Mouse (Mus musculus) embryo, embryonic 11 days (tissue): ENCODE results near the gene Theg.

Experiments used
- DNase-seq: peaks from one replicate; pipeline ENCODE4 v3.0.0-alpha.2; 2015

The Theg gene

DNA sequence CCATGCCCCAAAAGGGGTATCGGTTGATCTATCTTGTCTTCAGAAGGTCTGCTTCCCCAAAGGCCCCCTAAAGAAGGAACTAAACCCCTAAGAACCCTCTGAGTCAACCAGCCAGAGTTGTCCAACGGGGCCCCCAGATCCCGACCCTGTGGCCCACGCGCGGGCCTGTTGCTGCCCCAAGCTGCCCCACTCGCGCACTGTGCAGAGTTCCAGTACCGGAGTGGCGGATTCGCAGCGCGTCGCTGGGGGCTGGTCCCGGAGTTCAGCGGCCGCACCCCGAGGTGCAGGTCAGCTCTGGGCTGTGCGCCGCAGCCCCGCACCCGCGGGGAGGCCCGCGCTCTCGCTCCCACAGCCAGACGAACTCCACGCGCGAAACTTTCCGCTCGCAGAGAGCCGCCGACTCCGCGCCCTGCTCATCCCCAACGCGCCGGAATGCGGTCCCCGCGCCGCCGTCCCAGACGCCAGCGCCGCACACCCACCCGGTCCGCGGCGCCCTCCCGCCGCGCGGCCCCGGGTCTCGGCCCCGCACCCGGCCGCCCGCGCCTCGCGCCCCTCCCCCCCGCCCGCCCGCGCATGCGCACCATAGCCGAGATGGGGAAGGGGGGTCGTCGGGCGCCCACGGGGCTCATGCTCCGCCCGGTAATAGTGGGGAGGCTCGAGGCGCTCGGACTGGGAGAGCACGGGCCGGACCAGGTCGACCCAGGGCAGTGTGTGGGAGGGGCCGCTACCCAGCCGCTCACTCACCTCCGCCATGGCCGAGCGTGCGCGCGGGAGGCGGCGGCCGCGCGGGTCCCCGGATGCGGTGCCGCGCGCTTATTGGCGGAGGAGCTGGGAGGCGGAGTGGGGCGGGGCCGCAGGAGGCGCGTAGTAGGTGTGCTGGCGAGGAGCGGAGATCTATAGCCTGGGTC lies 32.5 kb downstream of the Theg start, which contains the start of gene Mier2:
TSS of gene Mier2 (minus strand) at position 870 of the 908 bp plus-strand sequence.
- DNase-seq, result peak; percentile 88

DNA sequence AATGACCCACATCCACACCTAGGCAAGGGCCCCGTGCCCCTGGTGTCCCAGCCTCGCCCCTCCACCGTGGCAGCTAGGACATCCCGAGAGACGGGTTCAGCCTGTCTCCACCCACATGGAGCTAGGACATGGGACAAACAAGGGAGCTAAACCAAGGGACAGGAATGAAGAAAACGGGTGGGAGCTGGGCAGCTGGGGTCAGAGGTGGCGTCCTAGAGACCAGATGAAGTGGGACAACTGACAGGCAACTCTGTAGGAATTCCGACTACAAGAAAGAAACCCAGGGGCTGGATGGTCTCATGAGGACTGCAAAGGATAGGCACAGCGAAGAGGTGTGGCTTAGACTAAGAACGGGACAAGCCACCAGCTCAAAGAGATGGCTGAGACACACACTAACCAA lies 33.4 kb downstream of the Theg start:
- DNase-seq, result peak; percentile 16

DNA sequence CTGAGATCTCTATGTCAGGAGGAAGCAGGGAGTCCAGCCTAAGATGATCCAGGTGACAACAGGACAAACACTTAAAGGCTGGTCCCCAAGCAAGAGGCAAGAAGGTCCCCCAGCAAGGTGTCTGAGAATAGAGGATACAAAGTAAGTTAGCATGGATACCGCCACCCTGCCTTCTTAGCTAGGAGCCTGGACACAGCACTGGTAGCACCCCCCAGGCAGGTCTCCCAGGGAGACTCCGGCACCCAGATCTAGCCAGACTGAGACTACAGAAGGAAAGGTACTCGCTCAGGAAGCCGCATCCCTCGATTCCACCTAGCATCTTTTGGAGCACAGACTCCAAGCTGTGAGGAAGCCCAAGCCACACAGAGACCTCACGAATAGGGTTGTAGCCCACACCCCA lies 34.0 kb downstream of the Theg start:
- DNase-seq, result no peak

DNA sequence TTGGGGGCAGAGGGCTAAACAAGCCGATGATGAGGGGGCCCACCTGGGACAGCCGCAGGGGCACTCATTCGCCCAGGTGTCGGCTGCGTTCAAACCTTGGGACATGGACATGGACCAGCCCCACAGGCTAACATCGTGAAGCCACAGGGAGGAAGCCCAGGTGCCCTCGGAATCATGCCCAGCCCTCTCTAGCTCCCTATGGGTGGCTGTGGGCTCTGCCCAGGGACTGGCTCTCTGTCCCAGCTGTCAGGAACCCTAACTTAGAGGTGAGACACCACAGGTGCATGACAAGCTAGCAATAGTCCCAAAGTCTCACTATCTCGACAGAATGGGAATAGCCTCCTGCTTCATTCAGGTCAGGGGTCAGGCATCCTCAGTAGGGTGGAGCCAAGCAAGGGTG lies 34.6 kb downstream of the Theg start:
- DNase-seq, result no peak

DNA sequence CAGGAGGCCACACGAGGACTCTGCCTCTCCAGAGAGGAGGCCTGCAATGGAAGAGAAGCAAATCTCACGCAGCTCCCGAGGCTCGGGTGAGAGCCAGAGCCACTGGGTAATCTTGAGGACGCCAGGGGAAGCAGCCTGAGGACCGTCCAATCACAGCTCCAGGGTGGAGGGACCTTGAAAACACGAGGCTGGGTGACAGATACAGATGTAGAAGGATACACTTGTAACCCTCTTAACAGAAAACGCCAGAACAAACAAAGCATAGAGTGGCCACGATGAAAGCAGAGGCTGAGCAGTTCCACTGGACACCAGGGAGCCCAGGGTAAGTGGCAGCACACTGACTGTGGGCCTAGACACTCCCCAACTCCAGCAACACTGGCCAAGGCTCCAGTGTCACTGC lies 36.8 kb downstream of the Theg start:
- DNase-seq, result no peak

DNA sequence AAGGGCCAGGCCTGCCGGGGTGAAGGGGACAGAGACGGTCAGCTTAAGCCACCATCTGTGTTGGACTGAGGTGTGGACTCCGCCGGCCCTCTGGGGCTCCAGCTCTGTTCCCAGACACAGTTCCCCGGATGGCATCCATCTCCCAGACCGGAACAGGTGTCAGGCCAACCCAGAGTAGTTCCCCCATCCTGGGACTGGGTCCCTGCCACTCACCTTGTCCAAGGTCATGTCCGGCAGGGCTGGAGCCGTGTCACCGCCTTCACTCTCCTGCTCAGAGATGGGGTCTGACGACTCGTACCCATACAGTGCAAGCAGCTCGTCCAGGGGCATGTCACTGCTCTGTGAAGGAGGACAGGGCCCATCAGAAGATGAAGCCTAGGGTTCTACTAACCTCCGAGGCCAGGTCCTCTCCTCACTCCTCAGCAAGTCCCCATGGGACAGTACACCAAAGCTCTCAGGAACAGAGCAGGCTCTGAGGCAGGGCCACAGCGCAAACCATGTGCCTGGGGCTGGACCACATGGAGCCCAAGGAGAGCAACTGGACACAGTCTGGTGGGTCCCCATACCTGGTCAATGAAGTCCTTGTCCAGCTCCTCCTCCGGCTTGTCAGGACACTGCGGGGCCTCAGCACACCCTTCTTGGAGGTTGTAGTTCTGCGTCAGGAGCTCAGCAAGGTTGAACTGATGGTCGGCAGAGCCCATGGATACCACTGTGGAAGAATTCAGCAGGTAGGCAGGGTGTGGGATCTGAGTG lies 38.0 kb downstream of the Theg start:
- DNase-seq, result no peak

DNA sequence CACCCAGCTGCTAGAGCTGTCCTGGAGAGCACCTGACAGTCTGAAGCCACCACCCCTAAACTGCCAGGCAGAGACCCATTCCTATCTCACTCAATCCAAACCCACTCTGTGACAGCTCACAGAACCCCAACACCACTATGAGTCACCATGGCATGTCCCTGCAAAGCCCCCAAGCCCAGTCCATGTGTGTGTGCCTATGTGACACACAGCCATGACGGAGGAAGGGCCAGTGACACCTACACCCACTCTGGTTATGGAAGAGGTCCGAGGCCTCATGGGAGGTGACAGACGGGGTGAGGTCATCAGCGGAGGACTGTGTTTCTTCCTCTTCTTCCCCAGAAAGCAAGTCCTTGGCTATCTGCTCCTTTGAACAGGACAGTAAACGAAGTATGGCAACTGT lies 38.6 kb downstream of the Theg start:
- DNase-seq, result no peak

DNA sequence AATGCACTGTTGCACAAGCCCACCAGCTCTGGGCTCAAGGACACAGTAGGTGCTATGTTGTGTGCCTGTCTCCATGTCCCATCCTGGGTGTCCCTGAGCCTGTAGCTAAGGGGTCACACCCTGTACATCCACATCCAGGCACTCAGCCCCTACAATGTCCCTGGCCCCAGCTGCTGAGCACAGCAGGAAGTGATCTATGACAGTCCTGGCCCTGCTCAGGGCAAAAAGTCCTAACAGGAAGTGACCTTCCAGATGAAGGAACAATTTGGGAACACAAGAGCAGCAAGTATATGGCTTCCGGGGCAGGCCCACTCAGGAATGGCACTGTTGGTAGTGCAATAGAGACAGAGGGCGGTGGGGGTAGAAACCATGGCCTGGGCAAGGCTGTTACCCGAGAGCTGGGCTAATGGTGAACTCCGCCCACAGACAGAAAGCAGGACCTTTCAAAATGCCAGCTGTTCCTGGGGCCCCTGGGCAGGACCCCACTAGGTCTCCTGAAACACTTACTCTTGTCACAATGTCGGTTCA lies 39.9 kb downstream of the Theg start:
- no peak for DNase-seq

DNA sequence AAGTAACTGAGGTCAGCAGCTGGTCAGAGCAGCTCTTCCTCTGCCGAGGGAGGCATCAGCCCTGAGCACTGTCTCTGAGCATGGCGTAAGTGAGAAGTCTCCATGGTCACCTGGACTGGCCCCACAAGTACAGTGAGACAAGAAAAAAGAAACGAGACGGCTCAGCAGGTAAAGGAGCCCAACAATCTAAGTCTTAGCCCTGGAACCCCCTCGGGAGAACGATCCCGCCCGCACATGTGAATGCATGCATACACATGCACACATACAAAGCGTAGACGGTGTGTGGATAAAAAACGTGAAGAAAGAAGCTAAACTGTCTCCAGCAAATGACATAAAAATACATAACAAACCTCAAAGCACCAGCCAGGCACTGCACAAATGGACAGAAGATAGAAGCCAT lies 40.6 kb downstream of the Theg start:
- no peak for DNase-seq

DNA sequence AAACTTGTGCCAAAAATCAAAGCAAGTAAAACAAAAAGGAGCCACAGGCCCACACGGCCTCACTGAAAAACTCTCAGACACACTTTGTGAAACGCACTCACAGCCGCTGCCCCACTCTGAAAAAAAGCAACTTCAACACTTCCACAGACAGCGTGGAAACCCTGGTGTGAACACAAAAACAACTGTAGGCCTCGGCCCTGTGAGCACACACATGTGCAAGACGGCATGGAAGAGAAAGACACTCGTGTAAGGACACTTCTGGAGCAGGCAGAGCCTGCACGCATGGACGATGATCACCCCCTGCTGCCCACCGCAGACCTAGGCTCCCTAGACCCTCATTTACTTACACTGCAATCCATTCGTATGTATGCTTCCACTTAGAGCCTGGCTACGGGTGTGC lies 41.2 kb downstream of the Theg start:
- no peak for DNase-seq

DNA sequence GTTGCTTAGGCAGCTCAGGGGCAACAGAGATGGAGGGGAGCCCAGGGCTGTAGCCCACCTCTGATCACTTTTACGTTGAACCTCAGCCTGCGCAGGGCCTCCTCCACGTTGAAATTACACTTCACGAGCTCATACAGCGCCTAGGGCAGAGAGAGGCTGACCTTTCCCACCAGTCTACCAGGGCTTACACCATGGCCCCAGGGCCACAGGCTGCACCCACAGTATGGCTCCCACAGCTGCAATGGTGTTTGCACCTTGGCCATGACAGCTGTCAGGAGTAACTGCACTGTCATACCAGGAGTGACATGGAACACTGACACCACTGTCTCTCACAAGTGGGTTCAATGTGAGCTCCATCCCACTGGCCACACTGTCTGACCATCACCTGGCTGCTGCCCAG lies 42.5 kb downstream of the Theg start:
- DNase-seq, result no peak

DNA sequence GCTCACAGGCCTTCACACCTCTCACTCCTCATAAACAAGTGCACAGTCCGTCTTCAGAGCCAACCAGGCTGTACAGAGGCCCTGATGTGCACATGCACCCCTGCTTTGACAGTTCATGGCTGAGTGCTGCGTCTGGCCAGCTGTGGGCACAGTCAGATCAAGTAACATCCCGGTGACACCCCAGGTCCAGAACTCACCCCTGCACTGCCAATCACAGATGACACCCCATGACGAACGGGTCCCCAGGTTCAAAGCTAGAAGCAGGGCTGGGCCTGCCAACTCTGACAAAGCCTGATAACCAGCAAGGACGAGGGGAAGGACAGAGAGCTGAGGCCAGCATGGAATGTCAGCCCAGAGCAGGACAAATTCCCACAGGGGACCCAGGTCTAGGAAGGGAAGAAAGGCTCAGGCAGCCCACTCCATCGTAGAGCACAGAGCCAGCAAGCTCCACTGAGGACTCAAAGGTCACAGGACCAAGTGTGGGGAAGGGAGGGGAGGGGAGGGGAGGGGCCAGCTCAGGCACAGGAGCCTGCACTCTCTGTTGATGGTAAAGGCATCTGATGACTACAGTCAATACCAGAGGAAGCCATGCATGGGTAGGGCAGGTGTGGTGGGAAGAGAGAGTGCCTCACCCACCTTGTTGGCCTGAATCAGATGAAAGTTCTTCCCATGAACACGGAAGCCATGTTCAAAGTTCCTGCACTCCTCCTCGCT lies 43.1 kb downstream of the Theg start:
- DNase-seq, result no peak

DNA sequence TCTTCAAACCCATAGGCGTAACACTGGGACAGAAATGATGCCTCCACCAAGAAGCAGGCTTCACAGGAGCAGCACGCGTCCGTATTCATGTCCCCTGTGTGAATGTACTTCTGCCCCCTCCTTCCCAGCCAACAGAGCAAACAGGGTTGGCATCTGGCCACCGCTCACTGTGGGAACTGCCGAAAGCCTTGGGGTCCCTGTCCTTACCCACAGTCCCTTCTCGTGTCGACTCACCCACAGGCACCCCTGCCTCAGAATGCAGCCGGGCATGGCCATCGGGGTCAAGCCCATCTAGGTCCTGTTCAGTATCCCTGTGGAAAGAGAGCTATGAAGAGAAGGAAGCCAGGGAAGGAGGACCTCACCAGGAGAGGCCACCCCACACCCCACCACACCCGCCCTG lies 45.0 kb downstream of the Theg start:
- no peak for DNase-seq

DNA sequence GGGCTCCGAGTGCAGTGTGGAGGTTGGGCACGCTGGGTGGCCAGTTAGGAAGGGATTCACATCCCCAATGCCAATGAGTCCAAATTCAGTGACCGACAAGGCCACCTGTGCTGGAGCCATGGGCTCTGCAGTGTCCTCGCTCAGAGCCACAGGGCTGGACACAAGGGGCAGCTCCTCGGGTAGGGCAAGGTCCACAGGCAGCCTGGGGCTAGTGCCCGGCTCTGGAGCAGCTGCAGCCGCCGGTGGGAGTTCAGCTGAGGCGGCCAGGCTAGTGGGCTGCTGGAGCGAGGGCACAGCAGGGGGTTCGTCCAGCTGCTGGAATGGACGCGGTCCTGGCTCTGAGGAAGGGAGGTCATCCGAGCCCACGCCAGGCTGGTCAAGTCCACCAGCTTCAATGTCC lies 45.6 kb downstream of the Theg start:
- DNase-seq, result no peak

DNA sequence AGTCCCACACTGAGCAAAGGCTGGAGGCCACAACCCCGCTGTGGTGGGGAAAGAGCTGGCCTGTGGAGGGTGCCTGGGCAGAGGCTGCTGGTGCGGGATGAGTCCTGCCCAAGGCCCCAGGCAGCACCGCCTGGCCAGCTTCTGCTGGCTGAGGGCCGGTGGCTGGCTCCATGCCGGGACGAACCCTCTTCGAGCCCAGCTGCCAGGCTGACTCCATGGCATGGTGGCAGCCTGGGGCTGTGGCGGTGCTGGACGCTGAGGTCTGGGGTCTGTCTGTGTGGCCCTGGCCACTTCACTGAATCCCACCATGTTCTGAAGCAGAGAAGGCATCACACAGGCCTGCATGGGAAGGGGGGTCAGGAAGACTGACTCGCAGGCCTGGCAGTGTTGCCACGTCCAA lies 46.4 kb downstream of the Theg start:
- DNase-seq, result no peak

DNA sequence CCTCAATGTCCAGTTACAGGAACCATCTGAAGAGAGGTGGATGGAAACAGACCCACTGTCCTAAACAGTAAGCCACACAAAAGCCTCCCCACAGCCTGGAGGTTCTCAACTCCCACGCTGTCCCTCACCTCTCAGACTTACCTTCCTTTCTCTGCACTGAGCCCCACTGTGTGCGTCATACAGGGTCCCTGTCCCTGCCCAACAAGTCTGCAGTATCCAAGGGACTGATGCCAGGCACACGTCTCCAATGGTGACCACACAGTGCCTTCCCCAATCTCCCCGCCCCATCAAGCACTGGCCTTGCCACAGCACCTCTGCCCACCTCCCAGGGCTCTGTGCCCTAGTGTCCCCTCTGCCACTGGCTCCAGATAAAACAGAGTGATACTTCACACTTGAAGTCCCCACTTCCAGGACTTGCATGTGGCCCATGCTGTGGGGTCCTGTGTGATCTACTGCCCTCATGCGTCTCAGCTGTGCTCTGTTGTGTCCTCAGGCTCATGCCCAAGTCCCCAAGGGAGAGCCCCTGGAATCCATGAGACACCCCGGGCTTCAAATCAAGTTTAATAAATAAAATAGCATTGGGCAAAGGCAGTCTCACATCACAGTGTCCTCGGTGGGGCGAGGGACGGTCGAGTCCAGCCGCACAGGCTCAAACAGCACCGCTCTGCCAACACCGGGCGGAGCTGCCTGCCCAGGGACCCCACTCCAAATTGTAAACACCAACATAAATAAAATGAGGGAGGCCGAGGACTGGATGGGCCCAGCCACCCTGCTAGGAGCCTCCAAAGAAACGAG lies 47.2 kb downstream of the Theg start:
- DNase-seq, result no peak

DNA sequence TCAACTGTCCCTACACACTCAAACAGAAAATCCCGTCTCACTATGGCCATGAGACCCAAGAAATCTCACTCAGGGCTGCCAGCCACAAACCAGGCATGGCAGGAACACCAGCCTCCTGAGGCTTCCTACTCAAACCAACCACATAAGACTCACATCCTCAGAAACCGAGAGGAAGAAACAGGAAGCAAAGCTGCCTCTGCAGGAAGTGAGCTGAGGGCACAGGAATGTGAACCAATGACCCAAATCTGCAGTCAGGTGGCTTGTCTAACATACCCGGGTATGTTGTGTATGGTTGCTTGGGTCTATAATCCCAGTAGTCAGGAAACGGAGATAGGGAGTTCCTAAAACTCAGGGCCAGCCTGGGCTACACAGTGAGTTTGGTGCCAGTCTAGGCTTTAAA lies 48.3 kb downstream of the Theg start:
- DNase-seq, result no peak

DNA sequence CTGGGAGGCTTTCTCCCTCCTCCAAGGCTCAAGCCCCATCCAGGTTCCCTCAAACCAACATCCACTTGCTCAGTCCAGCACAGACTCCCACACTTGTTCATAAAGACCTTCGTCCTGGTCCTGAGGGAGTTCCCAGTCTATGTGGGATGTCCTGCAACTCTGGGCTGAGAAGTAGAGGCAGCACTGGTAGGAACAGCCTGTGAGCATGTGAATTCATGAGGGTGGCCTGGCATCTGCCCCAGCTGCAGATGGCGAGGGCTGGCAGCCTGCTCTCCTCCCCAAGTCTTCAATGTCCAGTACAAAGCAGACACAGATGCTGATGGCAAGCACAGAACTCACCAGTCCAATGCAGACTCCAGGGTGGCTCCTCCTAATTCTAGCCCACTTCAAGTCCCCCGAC lies 48.8 kb downstream of the Theg start:
- no peak for DNase-seq

DNA sequence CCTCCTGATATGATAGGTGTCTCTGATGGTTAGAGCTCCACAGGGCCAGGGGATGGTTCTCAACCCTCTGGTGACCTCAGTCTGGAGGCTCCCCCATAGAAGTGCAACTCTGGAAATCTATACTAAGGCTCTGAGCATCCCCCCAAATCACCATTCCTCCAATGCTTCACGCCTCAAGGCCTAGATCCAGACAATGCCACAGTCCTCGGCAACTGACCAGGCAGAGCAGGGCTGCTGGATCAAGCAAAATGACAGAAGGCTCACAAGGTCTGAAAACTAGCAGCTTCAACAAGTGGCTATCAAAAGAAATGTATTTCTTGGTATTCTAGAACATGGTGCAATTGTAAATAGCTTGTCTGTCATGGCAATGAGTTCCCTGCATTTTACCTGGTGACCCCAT lies 49.4 kb downstream of the Theg start:
- no peak for DNase-seq

DNA sequence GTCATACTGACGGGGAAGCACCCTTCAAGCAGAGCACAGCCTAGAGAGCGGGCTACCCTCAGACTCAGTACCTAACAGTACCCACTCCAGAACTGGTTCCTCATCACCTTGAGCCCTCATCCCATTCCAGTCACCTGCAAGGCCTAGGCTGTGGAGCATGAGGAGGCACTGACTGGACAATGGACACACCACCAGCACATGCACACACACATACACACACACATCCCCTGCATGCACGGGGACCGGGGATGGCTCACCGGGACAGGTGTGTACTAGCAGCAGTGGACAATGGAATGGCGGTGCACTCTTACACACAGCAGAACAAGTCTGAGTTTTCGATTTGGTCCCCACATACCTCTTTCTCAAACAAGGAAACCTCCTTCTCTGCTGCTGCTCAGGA lies 49.9 kb downstream of the Theg start:
- no peak for DNase-seq

DNA sequence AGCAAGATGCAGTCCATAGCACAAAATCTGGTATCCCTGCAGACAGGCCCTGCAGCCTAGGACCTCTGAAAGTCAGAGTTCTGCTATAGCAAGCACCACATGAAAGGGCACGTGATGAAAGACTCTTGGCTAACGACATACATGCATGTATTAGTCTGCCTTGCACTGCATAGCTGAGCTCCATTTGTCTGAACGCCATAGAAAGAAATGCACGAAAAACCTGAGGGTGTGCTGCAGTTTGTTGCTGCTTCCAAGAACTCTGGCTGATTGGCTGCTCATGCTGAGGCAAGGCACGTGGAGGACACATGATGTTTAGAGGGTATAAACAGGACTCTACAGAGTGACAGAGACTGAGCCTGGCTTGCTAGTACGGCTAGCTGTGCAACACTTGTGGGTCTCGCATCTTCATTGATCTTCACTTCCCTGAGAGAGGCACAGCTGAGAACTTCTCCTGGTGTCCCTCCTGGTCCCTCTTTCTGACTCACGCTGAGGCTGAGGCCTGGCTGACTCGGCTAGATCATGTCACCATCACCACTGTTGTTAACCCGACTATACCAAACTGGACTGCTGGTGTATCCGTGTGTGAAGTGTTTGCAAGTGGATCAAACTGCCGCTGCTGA lies 50.6 kb downstream of the Theg start:
- no peak for DNase-seq

DNA sequence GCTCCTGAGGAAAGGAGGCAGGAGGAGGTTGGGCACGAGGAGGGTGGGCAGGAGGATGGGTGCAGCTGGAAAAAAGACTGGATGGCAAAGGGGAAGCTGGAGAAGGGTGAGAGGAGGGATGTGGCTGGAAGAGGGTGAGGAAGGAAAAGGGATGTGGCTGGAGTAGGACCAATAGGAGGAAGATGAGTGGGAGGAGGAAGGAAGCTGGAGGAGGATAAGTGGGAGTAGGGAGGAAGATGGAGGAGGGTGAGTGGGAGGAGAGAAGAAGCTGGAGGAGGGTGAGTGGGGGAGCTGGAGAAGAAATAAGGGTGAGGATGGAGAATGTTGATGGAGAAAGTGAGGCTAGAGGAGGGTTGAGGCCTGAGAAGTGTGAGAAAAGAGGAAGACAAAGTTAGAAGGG lies 51.7 kb downstream of the Theg start:
- no peak for DNase-seq
